Mouse (Mus musculus): Measurements from ENCODE around the gene Pde6g.

GRCm38 (mm10) chr11:120422651-120423568, 30.4 kb downstream of the Pde6g start:
- TF ChIP-seq CTCF (IDR thresholded peaks at IDR 0.05) (no peak), POLR2A (IDR thresholded peaks at IDR 0.05; ENCODE audit: insufficient read depth, low read depth, low read length) (no peak)
